Mouse (Mus musculus): ENCODE data around the gene Fam129a. TPM values are rescaled to one million over a fixed set of nuclear protein-coding genes. Genes with fewer than 3 reads are reported as not detected.

Fam129a gene
- polyA plus RNA-seq (2015; fragmentation: Nextera tagmentation; extraction: Ambion mirVana), result 0.77 and 1.4 TPM in 2 replicates

GRCm38 (mm10) chr1:151570981-151571837 lies at the start of gene Fam129a:
Gene Fam129a (plus strand): TSS chr1:151571186.
- no peak within 1 kb of the TSS for H3K27ac ChIP-seq
- peaks cover 14% of the 10 kb centered on the region for H3K27me3 ChIP-seq (replicated peaks)
- H3K9me3 ChIP-seq, result no peaks in the 10 kb centered on the region
- peak within 1 kb of the TSS; percentile 41 for H3K4me3 ChIP-seq
- no peaks in the 10 kb centered on the region for H3K36me3 ChIP-seq (replicated peaks)
- H3K4me2 ChIP-seq, result peak within 1 kb of the TSS; percentile 87
- 6% methylated on average over 46 of the region's 46 CpGs for WGBS
- peak within 1 kb of the TSS; percentile 40 for H3K9ac ChIP-seq
- ATAC-seq (replicated peaks), result peak; percentile 69
- H3K4me1 ChIP-seq, result peaks cover 8% of the 10 kb centered on the region

DNA sequence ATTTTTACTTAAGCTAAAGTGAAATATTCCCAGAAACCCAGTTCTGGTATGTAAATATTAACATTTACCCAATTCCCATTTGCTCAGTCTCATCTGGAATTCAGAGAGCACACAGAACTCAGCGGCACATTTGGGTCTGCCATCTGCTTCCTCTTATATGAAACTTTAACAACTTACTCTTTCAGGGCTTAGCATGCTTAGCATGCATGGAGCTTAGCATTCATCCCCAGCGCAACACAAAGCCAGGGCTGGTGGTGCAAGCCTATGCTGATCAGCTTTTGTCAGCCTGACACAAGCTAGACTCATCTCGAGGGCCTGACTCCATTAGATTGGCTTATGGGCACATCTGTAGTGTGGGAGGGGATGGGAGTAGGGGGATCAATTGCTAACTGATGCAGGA lies 44.3 kb upstream of the Fam129a start:
- Histone ChIP-seq H3K27me3 (replicated peaks) (no peaks in the 10 kb centered on the region), H3K9me3 (no peaks in the 10 kb centered on the region), H3K27ac (no peak overlapping the region), H3K4me2 (no peak overlapping the region), H3K4me3 (no peak overlapping the region), H3K36me3 (replicated peaks) (no peaks in the 10 kb centered on the region), H3K9ac (no peak overlapping the region), H3K4me1 (no peaks in the 10 kb centered on the region)
- 43% methylated on average over 3 of the region's 3 CpGs for WGBS
- ATAC-seq (replicated peaks), result no peak

DNA sequence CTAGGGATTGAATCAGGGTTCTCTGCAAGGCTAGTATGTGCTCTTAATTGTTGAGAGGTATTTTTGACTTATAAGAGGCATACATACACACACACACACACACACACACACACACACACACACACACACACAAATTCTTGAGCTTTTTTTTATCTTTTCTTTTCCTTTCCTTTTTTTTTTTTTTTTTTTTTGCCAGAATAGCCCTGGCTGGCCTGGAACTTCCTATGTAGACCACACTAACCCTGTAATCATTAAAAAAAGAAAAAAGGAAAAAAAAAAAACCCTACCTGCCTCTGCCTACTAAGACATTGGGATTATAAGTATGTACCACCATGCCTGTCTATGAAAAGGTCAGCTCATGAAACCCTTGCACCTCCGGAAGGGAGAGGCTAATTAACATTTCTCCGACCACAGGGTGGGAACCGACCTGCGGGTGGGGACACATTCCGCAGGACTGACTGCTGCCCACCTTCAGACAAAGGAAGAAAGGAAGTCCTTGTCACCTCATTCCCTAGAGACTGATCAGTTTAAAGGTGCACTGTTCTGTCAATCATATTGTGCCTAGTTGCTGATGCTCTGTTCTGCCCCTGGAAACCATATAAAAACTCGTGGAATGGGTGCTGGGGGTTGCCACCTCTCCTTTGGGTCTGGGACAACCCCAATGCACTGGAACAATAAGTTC lies 27.0 kb upstream of the Fam129a start:
- H3K4me2 ChIP-seq, result no peak overlapping the region
- no peak for ATAC-seq (replicated peaks)
- H3K4me1 ChIP-seq, result no peaks in the 10 kb centered on the region
- no peaks in the 10 kb centered on the region for H3K36me3 ChIP-seq (replicated peaks)
- H3K27ac ChIP-seq, result no peak overlapping the region
- H3K9ac ChIP-seq, result no peak overlapping the region
- no peak overlapping the region for H3K4me3 ChIP-seq
- no peaks in the 10 kb centered on the region for H3K27me3 ChIP-seq (replicated peaks)
- no peaks in the 10 kb centered on the region for H3K9me3 ChIP-seq
- whole genome bisulfite sequencing, result 79% methylated on average over 6 of the region's 6 CpGs

- 88% methylated on average over 3 of the region's 3 CpGs for WGBS
- no peaks in the 10 kb centered on the region for H3K27me3 ChIP-seq (replicated peaks)
- ATAC-seq (replicated peaks), result no peak
These were observed 26.4 kb upstream of the Fam129a start for GRCm38 (mm10) chr1:151544581-151544980.

DNA sequence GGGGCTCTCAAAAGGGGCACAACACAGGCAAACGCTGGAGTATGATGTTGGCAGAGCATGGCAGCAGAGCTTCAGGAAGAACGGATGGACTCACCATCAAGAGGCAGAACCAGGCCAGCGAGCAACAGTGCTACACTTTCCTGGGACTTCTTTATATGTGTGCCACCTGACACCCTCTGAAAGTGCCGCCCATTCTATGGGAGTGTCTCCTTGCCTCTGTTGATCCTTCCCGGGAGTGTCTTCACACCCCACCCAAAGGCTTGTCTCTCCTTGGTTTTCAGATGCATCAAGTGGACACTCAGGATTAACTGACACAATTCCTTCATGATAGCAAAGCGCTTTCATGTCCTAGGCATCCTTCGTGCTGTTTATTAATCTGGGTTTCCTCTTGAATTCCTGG lies 25.4 kb upstream of the Fam129a start:
- Histone ChIP-seq H3K36me3 (replicated peaks) (no peaks in the 10 kb centered on the region), H3K4me3 (no peak overlapping the region), H3K27me3 (replicated peaks) (no peaks in the 10 kb centered on the region), H3K9me3 (no peaks in the 10 kb centered on the region), H3K4me1 (no peaks in the 10 kb centered on the region), H3K4me2 (no peak overlapping the region), H3K27ac (no peak overlapping the region), H3K9ac (no peak overlapping the region)
- no peak for ATAC-seq (replicated peaks)
- 87% methylated on average over 7 of the region's 7 CpGs for WGBS

More at GRCm38 (mm10) chr1:151544581-151544980, 26.4 kb upstream of the Fam129a start:
- Histone ChIP-seq H3K36me3 (replicated peaks) (no peaks in the 10 kb centered on the region), H3K4me3 (no peak overlapping the region), H3K27ac (no peak overlapping the region), H3K9me3 (no peaks in the 10 kb centered on the region), H3K4me2 (no peak overlapping the region), H3K4me1 (no peaks in the 10 kb centered on the region), H3K9ac (no peak overlapping the region)

GRCm38 (mm10) chr1:151548896-151549610 lies 21.9 kb upstream of the Fam129a start:
- no peak overlapping the region for H3K4me2 ChIP-seq
- ATAC-seq (replicated peaks), result no peak
- H3K36me3 ChIP-seq (replicated peaks), result no peaks in the 10 kb centered on the region
- no peaks in the 10 kb centered on the region for H3K9me3 ChIP-seq
- H3K9ac ChIP-seq, result no peak overlapping the region
- 79% methylated on average over 8 of the region's 8 CpGs for whole genome bisulfite sequencing
- no peaks in the 10 kb centered on the region for H3K27me3 ChIP-seq (replicated peaks)
- no peak overlapping the region for H3K27ac ChIP-seq
- no peak overlapping the region for H3K4me3 ChIP-seq
- peaks cover 6% of the 10 kb centered on the region; the same call in 1 of the 2 replicates for H3K4me1 ChIP-seq

DNA sequence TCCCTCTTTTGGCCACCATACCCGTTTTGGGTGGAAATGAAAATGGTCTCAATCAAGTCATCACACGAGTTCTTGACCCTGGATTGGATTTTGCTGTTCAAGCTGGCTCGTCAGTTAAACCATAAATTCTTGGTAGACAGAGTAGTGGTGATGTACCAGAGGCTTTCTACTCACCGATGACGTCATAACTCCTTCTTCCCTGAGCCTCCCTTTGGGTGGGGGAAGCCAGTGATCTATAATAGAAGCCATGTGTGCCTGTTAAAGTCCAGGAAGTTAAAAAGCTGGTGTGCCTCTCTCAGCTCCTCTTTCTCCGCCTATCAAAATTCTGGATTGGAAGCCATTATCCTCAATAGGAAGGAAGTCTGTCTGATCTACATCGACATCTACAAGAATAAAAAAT lies 21.2 kb upstream of the Fam129a start:
- no peak for ATAC-seq (replicated peaks)
- H3K9ac ChIP-seq, result no peak overlapping the region

DNA sequence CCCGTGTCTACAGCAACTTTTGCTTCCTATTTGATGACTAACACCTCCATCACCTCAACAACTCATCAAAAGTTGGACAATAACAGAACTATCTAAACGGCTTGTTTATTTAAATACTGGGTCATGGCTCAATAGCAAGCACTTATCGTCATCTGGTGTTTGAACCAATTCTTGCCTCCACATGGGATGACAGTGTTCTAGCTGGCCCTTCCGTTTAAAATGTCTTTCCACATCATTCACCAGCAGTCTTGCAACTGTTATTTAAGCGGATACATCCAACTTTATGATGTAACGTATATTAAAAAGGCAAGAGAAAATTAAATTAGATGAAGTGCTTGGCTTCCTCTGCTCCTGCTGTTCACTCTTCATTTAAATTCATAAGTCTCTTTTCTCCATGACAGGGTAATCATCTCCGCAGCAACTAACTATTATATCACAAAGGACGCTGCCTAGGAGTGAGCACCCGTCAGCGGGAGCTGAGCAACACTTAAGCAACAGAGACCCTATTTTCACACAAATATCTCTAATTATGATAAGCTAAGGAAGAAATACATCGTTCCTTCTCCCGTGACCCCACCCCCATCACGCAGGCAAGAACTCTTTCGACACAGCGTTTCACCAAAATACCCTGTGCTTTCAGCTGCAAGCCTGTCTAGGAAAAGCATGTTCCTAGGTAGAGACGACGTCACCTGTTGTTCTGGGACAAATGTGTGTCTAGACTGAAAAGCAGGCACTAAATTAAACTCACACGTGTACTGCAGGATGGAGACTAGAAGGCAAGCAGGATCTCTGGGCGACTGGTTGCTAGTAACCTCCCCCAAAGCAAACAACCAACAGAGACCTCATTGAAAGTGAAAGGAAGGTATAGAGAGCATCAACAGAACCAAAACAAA lies 20.2 kb upstream of the Fam129a start:
- H3K4me3 ChIP-seq, result no peak overlapping the region
- 40% methylated on average over 19 of the region's 19 CpGs for WGBS
- H3K9me3 ChIP-seq, result no peaks in the 10 kb centered on the region
- H3K36me3 ChIP-seq (replicated peaks), result no peaks in the 10 kb centered on the region
- H3K4me1 ChIP-seq, result peaks cover 6% of the 10 kb centered on the region; the same call in 1 of the 2 replicates
- ATAC-seq (replicated peaks), result 0 out of 2 replicates have a peak, but pooled peaks have one; percentile 42
- H3K27ac ChIP-seq, result no peak overlapping the region
- no peaks in the 10 kb centered on the region for H3K27me3 ChIP-seq (replicated peaks)
- no peak overlapping the region for H3K9ac ChIP-seq
- peak overlapping the region; percentile 26 for H3K4me2 ChIP-seq

More for the DNA sequence above, 21.2 kb upstream of the Fam129a start:
- H3K4me1 ChIP-seq, result peaks cover 6% of the 10 kb centered on the region; the same call in 1 of the 2 replicates
- H3K9me3 ChIP-seq, result no peaks in the 10 kb centered on the region
- WGBS, result 83% methylated on average over 7 of the region's 7 CpGs
- H3K4me2 ChIP-seq, result no peak overlapping the region
- no peaks in the 10 kb centered on the region for H3K27me3 ChIP-seq (replicated peaks)
- H3K27ac ChIP-seq, result no peak overlapping the region
- H3K36me3 ChIP-seq (replicated peaks), result no peaks in the 10 kb centered on the region
- H3K4me3 ChIP-seq, result no peak overlapping the region

DNA sequence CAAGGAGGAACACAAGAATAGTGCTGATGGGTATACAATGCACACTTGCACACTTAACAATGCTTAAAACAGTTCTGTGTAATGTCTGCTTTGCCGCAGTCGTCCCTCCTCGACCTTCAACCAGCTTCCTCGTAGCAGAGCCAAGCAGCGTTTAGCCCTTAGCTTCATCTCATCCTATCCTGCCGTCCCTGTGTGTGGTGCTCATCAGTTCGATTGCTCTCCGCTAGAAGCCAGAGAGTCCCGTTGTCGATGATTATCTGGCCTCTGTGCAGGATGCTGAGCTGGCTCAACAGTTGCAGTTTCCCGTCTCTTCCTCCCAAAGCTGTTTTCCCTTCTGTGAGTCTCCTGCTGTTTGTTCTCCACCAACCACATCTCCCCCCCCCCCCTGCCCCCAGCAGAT lies 10.4 kb upstream of the Fam129a start:
- H3K36me3 ChIP-seq (replicated peaks), result no peaks in the 10 kb centered on the region
- WGBS, result 57% methylated on average over 11 of the region's 11 CpGs
- H3K4me1 ChIP-seq, result peaks cover 8% of the 10 kb centered on the region
- H3K27me3 ChIP-seq (replicated peaks), result no peaks in the 10 kb centered on the region
- no peak overlapping the region for H3K4me2 ChIP-seq
- no peaks in the 10 kb centered on the region for H3K9me3 ChIP-seq
- H3K4me3 ChIP-seq, result no peak overlapping the region
- no peak overlapping the region for H3K9ac ChIP-seq
- ATAC-seq (replicated peaks), result no peak
- H3K27ac ChIP-seq, result no peak overlapping the region

- ATAC-seq (replicated peaks), result 0 out of 2 replicates have a peak, but pooled peaks have one; percentile 58
- Histone ChIP-seq H3K4me2 (no peak overlapping the region), H3K4me1 (peaks cover 8% of the 10 kb centered on the region), H3K27me3 (replicated peaks) (no peaks in the 10 kb centered on the region), H3K27ac (no peak overlapping the region), H3K9me3 (no peaks in the 10 kb centered on the region), H3K36me3 (replicated peaks) (no peaks in the 10 kb centered on the region), H3K9ac (no peak overlapping the region), H3K4me3 (no peak overlapping the region)
- 53% methylated on average over 5 of the region's 5 CpGs for WGBS
These were observed 7.6 kb upstream of the Fam129a start for GRCm38 (mm10) chr1:151563401-151563800.

GRCm38 (mm10) chr1:151563893-151564292 lies 7.1 kb upstream of the Fam129a start:
- Histone ChIP-seq H3K4me1 (peaks cover 8% of the 10 kb centered on the region), H3K9ac (no peak overlapping the region), H3K4me2 (no peak overlapping the region), H3K4me3 (no peak overlapping the region), H3K27me3 (replicated peaks) (no peaks in the 10 kb centered on the region), H3K36me3 (replicated peaks) (no peaks in the 10 kb centered on the region), H3K27ac (no peak overlapping the region), H3K9me3 (no peaks in the 10 kb centered on the region)
- ATAC-seq (replicated peaks), result no peak
- 59% methylated on average over 6 of the region's 6 CpGs for WGBS

Data from midbrain, embryonic 15.5 days (tissue).